Mouse (Mus musculus) liver, embryonic 13.5 days (tissue): ENCODE results near the gene Whrn. TPM values are rescaled to one million over a fixed set of nuclear protein-coding genes. Genes with fewer than 3 reads are reported as not detected.

Experiments used
- ATAC-seq: fragments of 200-750 bp; cut with Nextera tagmentation; 2 replicates; pipeline ENCODE4 v1.8.0; 2017; ENCODE audit warnings: low read depth, mild to moderate bottlenecking, moderate number of reproducible peaks, moderate library complexity
- DNase-seq: peaks from one replicate; pipeline ENCODE4 v3.0.0; 2022
- H3K27ac ChIP-seq: fragments of 300-500 bp; sonication (generic); 2 replicates; pipeline ENCODE4 v1.5.1; 2015; ENCODE audit warnings: moderate library complexity, mild to moderate bottlenecking, inconsistent platforms
- H3K27me3 ChIP-seq: fragments of 300-500 bp; sonication (generic); 2 replicates; pipeline ENCODE4 v1.6.1; 2015; ENCODE audit warnings: mild to moderate bottlenecking, inconsistent platforms
- H3K36me3 ChIP-seq: fragments of 300-500 bp; sonication (generic); 2 replicates; pipeline ENCODE4 v1.6.1; 2015; ENCODE audit warnings: mild to moderate bottlenecking, inconsistent platforms
- H3K4me1 ChIP-seq: fragments of 300-500 bp; sonication (generic); replicated peaks from 2 replicates; pipeline ENCODE4 v1.6.1; 2015; ENCODE audit warnings: inconsistent platforms
- H3K4me2 ChIP-seq: fragments of 300-500 bp; sonication (generic); 2 replicates; pipeline ENCODE4 v1.6.1; 2015; ENCODE audit warnings: inconsistent platforms, mild to moderate bottlenecking, moderate library complexity
- H3K4me3 ChIP-seq: fragments of 300-500 bp; sonication (generic); replicated peaks from 2 replicates; pipeline ENCODE4 v1.5.1; 2015; ENCODE audit warnings: mild to moderate bottlenecking, inconsistent platforms
- H3K9ac ChIP-seq: fragments of 300-500 bp; sonication (generic); 2 replicates; pipeline ENCODE4 v1.6.1; 2015; ENCODE audit warnings: mild to moderate bottlenecking, inconsistent platforms
- H3K9me3 ChIP-seq: fragments of 300-500 bp; sonication (generic); replicated peaks from 2 replicates; pipeline ENCODE4 v1.6.1; 2016; ENCODE audit warnings: inconsistent platforms
- WGBS: fragments of 180-500 bp; shearing (Covaris S2); methylation state at CpG from one replicate; pipeline ENCODE4 v1.1.7; 2015; ENCODE audit not compliant: insufficient replicate concordance; 5-methylcytosine and 5-hydroxymethylcytosine counted together
- polyA plus RNA-seq: library from polyadenylated mRNA; unstranded; fragments of >200 nt; fragmentation: Nextera tagmentation; extraction: Ambion mirVana; gene quantifications from 2 replicates; pipeline ENCODE4 v1.2.1, GENCODE M21; 2015

Gene Whrn
- polyA plus RNA-seq, 1 experiment from 2014 or later: 0.18 TPM

DNA sequence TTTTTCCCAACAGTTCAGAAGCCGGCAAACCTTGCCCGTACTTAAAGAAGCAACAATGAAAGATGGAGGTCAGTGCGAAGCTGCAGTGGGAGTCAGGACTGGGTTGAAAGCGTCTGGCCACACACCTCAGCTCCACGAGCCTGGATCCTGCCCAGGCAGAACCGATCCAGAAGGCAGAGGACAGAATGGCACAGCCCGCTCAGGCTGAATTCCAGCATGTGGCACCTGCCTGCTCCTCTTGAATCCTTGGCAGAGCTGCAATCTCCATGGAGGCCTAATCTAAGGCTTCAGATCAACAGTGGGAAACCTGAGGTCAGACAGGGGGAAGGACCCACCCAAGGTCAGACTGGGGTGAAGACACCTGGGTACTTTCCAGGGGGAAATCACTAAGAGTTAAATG is 54.2 kb downstream of the Whrn start:
- H3K4me3 ChIP-seq: no peak overlapping the region
- H3K27me3 ChIP-seq: no peaks in the 10 kb centered on the region
- DNase-seq (no peak), ATAC-seq (no peak)
- no peak overlapping the region for H3K9ac ChIP-seq
- WGBS: 77% methylated on average over 7 of the region's 7 CpGs
- H3K36me3 ChIP-seq: no peaks in the 10 kb centered on the region
- H3K4me2 ChIP-seq: no peak overlapping the region
- no peaks in the 10 kb centered on the region for H3K4me1 ChIP-seq
- no peaks in the 10 kb centered on the region for H3K9me3 ChIP-seq
- H3K27ac ChIP-seq: no peak overlapping the region

GRCm38 (mm10) chr4:63440262-63440661 is 55.5 kb downstream of the Whrn start:
- no peak overlapping the region for H3K4me2 ChIP-seq
- no peak overlapping the region for H3K4me3 ChIP-seq
- 69% methylated on average over 7 of the region's 7 CpGs for WGBS
- no peaks in the 10 kb centered on the region for H3K4me1 ChIP-seq
- no peak overlapping the region for H3K27ac ChIP-seq
- DNase-seq (no peak), ATAC-seq (no peak)
- no peak overlapping the region for H3K9ac ChIP-seq
- no peaks in the 10 kb centered on the region for H3K9me3 ChIP-seq
- H3K27me3 ChIP-seq: no peaks in the 10 kb centered on the region
- no peaks in the 10 kb centered on the region for H3K36me3 ChIP-seq

GRCm38 (mm10) chr4:63437968-63438367 is 57.8 kb downstream of the Whrn start:
- WGBS: 61% methylated on average over 5 of the region's 5 CpGs
- Histone ChIP-seq H3K9ac (no peak overlapping the region), H3K4me2 (no peak overlapping the region), H3K27ac (no peak overlapping the region), H3K27me3 (no peaks in the 10 kb centered on the region), H3K4me3 (no peak overlapping the region), H3K4me1 (no peaks in the 10 kb centered on the region), H3K36me3 (no peaks in the 10 kb centered on the region), H3K9me3 (no peaks in the 10 kb centered on the region)
- ATAC-seq (no peak), DNase-seq (no peak)

GRCm38 (mm10) chr4:63437119-63437815 is 58.5 kb downstream of the Whrn start:
- no peaks in the 10 kb centered on the region for H3K4me1 ChIP-seq
- no peak overlapping the region for H3K9ac ChIP-seq
- no peak overlapping the region for H3K27ac ChIP-seq
- no peaks in the 10 kb centered on the region for H3K9me3 ChIP-seq
- 72% methylated on average over 16 of the region's 16 CpGs for WGBS
- H3K27me3 ChIP-seq: no peaks in the 10 kb centered on the region
- no peaks in the 10 kb centered on the region for H3K36me3 ChIP-seq
- no peak overlapping the region for H3K4me3 ChIP-seq
- ATAC-seq: no peak
- no peak for DNase-seq
- no peak overlapping the region for H3K4me2 ChIP-seq

DNA sequence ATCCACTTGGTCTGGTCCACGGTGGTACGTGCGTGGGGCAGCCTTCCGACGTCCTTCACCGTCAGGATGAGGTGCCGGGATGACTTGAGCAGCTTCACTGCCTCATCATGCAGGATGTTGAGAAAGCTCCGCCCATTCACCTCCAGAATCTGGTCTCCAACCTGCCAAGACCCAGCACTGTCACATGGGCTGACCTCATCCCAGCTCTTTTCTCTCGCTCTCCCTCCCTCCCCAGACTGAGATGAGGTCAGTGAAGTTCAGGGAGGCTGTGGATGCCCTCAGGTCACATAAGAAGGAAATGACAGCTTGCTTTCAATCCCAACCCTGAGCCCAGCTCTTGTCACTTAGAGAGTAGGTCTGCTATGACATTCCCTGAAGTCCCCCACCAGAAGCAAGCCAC is 60.4 kb downstream of the Whrn start:
- Histone ChIP-seq H3K27ac (no peak overlapping the region), H3K4me1 (no peaks in the 10 kb centered on the region), H3K9me3 (no peaks in the 10 kb centered on the region), H3K9ac (no peak overlapping the region), H3K4me2 (no peak overlapping the region), H3K36me3 (no peaks in the 10 kb centered on the region), H3K4me3 (no peak overlapping the region), H3K27me3 (no peaks in the 10 kb centered on the region)
- no peak for ATAC-seq
- 66% methylated on average over 9 of the region's 9 CpGs for WGBS
- DNase-seq: no peak

DNA sequence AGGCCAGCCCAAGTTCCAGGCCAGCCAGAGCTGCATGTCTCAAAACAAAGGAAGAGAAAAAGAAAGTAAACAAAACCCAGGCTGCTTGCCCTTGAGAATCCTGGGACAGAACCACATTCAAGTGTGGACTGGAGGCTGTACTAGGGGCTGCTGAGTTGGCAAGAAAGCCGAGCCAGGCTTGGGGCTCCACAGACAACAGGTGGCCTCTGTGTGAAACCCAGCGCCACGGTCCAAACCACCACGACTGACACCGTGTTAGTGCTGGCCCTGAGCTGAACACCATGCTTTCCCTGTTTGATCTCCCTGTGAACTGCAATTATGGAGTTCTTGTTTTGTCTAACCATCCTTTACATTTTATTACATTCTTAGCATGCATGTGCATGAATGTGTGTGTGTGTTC is 64.7 kb downstream of the Whrn start:
- no peak overlapping the region for H3K27ac ChIP-seq
- ATAC-seq: no peak
- 64% methylated on average over 5 of the region's 5 CpGs for WGBS
- no peaks in the 10 kb centered on the region for H3K9me3 ChIP-seq
- H3K27me3 ChIP-seq: no peaks in the 10 kb centered on the region
- no peak for DNase-seq
- H3K4me3 ChIP-seq: no peak overlapping the region
- H3K4me2 ChIP-seq: no peak overlapping the region
- no peaks in the 10 kb centered on the region for H3K4me1 ChIP-seq
- no peaks in the 10 kb centered on the region for H3K36me3 ChIP-seq
- H3K9ac ChIP-seq: no peak overlapping the region

- H3K9ac ChIP-seq: no peak overlapping the region
- ATAC-seq (no peak), DNase-seq (no peak)
- H3K9me3 ChIP-seq: no peaks in the 10 kb centered on the region
- H3K4me3 ChIP-seq: no peak overlapping the region
- no peaks in the 10 kb centered on the region for H3K4me1 ChIP-seq
- no peak overlapping the region for H3K4me2 ChIP-seq
- no peaks in the 10 kb centered on the region for H3K36me3 ChIP-seq
- no peak overlapping the region for H3K27ac ChIP-seq
- WGBS: 30% methylated on average over 3 of the region's 3 CpGs
- H3K27me3 ChIP-seq: no peaks in the 10 kb centered on the region
Measured at GRCm38 (mm10) chr4:63430357-63430756, 65.4 kb downstream of the Whrn start.

DNA sequence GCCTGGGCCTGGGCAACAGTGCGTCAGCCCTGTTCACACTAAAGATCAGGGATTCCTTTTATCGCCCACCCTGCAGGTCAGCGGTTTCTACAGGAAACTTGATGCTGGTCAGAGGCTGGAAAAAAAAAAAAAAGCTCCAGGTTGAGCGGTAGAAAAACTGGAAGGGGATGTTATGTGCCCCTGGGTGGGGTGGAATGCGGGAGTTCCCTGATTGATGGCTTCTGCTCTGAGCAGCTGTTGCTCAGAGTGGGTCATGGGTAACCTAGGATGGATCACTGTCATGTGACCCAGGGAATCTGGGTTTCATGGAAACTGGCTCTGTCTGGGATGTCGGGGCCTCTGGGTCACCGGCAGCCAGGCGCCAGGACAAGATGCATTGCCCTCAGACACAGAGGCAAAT is 69.5 kb downstream of the Whrn start:
- H3K4me3 ChIP-seq: no peak overlapping the region
- H3K36me3 ChIP-seq: no peaks in the 10 kb centered on the region
- H3K27me3 ChIP-seq: no peaks in the 10 kb centered on the region
- no peak for ATAC-seq
- DNase-seq: no peak
- H3K9ac ChIP-seq: no peak overlapping the region
- 64% methylated on average over 8 of the region's 8 CpGs for WGBS
- H3K4me2 ChIP-seq: no peak overlapping the region
- H3K4me1 ChIP-seq: no peaks in the 10 kb centered on the region
- H3K9me3 ChIP-seq: no peaks in the 10 kb centered on the region
- no peak overlapping the region for H3K27ac ChIP-seq

GRCm38 (mm10) chr4:63423811-63424210 is 72.0 kb downstream of the Whrn start:
- Histone ChIP-seq H3K27ac (no peak overlapping the region), H3K27me3 (no peaks in the 10 kb centered on the region), H3K4me3 (no peak overlapping the region), H3K4me2 (no peak overlapping the region), H3K36me3 (no peaks in the 10 kb centered on the region), H3K9me3 (no peaks in the 10 kb centered on the region), H3K4me1 (no peaks in the 10 kb centered on the region), H3K9ac (no peak overlapping the region)
- no peak for DNase-seq
- 25% methylated on average over 5 of the region's 5 CpGs for WGBS
- ATAC-seq: no peak

DNA sequence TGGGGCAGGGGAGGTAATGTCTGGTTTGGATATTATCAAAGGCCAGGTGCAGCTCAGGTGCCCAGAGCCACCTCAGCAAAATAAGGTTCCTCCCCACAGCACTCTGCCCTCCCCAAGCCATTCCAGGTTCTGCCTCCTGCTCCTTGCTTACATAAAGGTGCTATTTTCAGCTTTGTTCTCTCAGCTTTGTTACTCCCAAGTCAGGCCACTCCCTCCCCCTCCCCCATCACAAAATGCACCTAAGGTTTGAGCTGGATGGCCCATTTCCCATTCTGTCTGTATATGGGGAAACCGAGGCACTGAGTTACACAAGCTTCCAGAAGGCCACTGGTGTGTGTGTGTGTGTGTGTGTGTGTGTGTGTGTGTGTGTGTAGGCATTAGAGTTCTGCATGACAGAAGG is 72.6 kb downstream of the Whrn start:
- H3K9me3 ChIP-seq: no peaks in the 10 kb centered on the region
- DNase-seq (no peak), ATAC-seq (no peak)
- no peaks in the 10 kb centered on the region for H3K36me3 ChIP-seq
- WGBS: 44% methylated on average over 1 of the region's 1 CpGs
- H3K4me3 ChIP-seq: no peak overlapping the region
- no peaks in the 10 kb centered on the region for H3K27me3 ChIP-seq
- no peaks in the 10 kb centered on the region for H3K4me1 ChIP-seq
- H3K4me2 ChIP-seq: no peak overlapping the region
- H3K9ac ChIP-seq: no peak overlapping the region
- H3K27ac ChIP-seq: no peak overlapping the region

- Histone ChIP-seq H3K4me2 (no peak overlapping the region), H3K9ac (no peak overlapping the region), H3K27me3 (no peaks in the 10 kb centered on the region), H3K27ac (no peak overlapping the region), H3K4me1 (no peaks in the 10 kb centered on the region), H3K4me3 (no peak overlapping the region), H3K36me3 (no peaks in the 10 kb centered on the region), H3K9me3 (no peaks in the 10 kb centered on the region)
- WGBS: 71% methylated on average over 14 of the region's 14 CpGs
- no peak for DNase-seq
- no peak for ATAC-seq
Measured at GRCm38 (mm10) chr4:63420143-63420920, 75.5 kb downstream of the Whrn start.

- no peaks in the 10 kb centered on the region for H3K27me3 ChIP-seq
- no peaks in the 10 kb centered on the region for H3K9me3 ChIP-seq
- H3K36me3 ChIP-seq: no peaks in the 10 kb centered on the region
- 70% methylated on average over 11 of the region's 11 CpGs for WGBS
- H3K9ac ChIP-seq: no peak overlapping the region
- no peak overlapping the region for H3K4me3 ChIP-seq
- DNase-seq (no peak), ATAC-seq (no peak)
- H3K27ac ChIP-seq: no peak overlapping the region
- H3K4me2 ChIP-seq: no peak overlapping the region
- H3K4me1 ChIP-seq: no peaks in the 10 kb centered on the region
Measured at GRCm38 (mm10) chr4:63418270-63418669, 77.5 kb downstream of the Whrn start.
